28 mouse cellular contexts compared by ENCODE assay signal in genomic region chr2:149805256-149805655, GRCm38 (mm10). TPM values are rescaled to one million over a fixed set of nuclear protein-coding genes. Genes with fewer than 3 reads are reported as not detected.
"Had no signal": no experiment of that assay in that cellular context is flagged by ENCODE, and none has a peak within 500 bp of the region (broad histone marks: within the 10 kb centered on the region; RNA-seq: fewer than 3 reads in every experiment).

No protein-coding gene starts in this region.

- H3K27me3 ChIP-seq: limb, embryonic 13.5 days; liver, embryonic 12.5 days; liver, embryonic 15.5 days; lung, embryonic 15.5 days; megakaryocyte, embryonic 14.5 days; neural tube, embryonic 12.5 days; neural tube, embryonic 15.5 days had no signal

- DNase-seq: kidney, adult 18-20 months; kidney, adult 9 months; kidney, postnatal 14 days; kidney, postnatal 4 days; liver; lung, adult 18-20 months; lung, postnatal 10 days; lung, postnatal 36 days; midbrain, embryonic 14.5 days; right cerebral cortex, postnatal 25 days; thymus, adult 18-20 months; thymus, postnatal 36 days had no signal

- H3K36me3 ChIP-seq: limb, embryonic 10.5 days; limb, embryonic 13.5 days; liver, embryonic 12.5 days; liver, embryonic 15.5 days; lung, embryonic 15.5 days; midbrain, embryonic 10.5 days; neural tube, embryonic 12.5 days; neural tube, embryonic 15.5 days had no signal

- H3K4me3 ChIP-seq: limb, embryonic 10.5 days; limb, embryonic 13.5 days; liver, embryonic 12.5 days; liver, embryonic 15.5 days; lung, embryonic 15.5 days; megakaryocyte, embryonic 14.5 days; midbrain, embryonic 10.5 days; neural tube, embryonic 12.5 days; neural tube, embryonic 15.5 days had no signal

- H3K27ac ChIP-seq: limb, embryonic 10.5 days; limb, embryonic 13.5 days; liver, embryonic 12.5 days; liver, embryonic 15.5 days; lung, embryonic 15.5 days; midbrain, embryonic 10.5 days; neural tube, embryonic 12.5 days; neural tube, embryonic 15.5 days had no signal

- H3K9me3 ChIP-seq: limb, embryonic 10.5 days; limb, embryonic 13.5 days; liver, embryonic 12.5 days; lung, embryonic 15.5 days; midbrain, embryonic 10.5 days; neural tube, embryonic 12.5 days; neural tube, embryonic 15.5 days had no signal

- H3K9ac ChIP-seq: limb, embryonic 13.5 days; liver, embryonic 12.5 days; liver, embryonic 15.5 days; lung, embryonic 15.5 days; neural tube, embryonic 12.5 days; neural tube, embryonic 15.5 days had no signal

- ATAC-seq: inflammation-experienced regulatory T-cells, adult 6 months; liver, embryonic 12.5 days had no signal

- H3K4me1 ChIP-seq: limb, embryonic 10.5 days; limb, embryonic 13.5 days; liver, embryonic 12.5 days; liver, embryonic 15.5 days; lung, embryonic 15.5 days; megakaryocyte, embryonic 14.5 days; midbrain, embryonic 10.5 days; neural tube, embryonic 12.5 days; neural tube, embryonic 15.5 days had no signal

- H3K4me2 ChIP-seq: limb, embryonic 13.5 days; liver, embryonic 12.5 days; liver, embryonic 15.5 days; lung, embryonic 15.5 days; neural tube, embryonic 12.5 days; neural tube, embryonic 15.5 days had no signal

RNA-seq across cellular contexts. Expression of gene Syndig1, which starts 23.8 kb away (rescaled TPM):
- polyA plus RNA-seq: spleen, adult 2 months had no signal

RNA-seq across cellular contexts. Expression of gene C530025M09Rik, which starts 25.8 kb away (rescaled TPM):
- polyA plus RNA-seq: inflammation-experienced regulatory T-cells, adult 6 months; intestine, embryonic 16.5 days; kidney, embryonic 16.5 days; limb, embryonic 10.5 days; liver, embryonic 12.5 days; liver, embryonic 15.5 days; small intestine, adult 2 months; spleen, adult 2 months; stomach, embryonic 16.5 days; testis, adult 2 months had no signal
